Mouse (Mus musculus) cerebellum, adult 8-10 months (tissue): ENCODE measurements around the gene Orc2.

ENCODE experiments used
- DNase-seq: peaks from one replicate; pipeline ENCODE4 v3.0.0; 2022

Gene Orc2

DNA sequence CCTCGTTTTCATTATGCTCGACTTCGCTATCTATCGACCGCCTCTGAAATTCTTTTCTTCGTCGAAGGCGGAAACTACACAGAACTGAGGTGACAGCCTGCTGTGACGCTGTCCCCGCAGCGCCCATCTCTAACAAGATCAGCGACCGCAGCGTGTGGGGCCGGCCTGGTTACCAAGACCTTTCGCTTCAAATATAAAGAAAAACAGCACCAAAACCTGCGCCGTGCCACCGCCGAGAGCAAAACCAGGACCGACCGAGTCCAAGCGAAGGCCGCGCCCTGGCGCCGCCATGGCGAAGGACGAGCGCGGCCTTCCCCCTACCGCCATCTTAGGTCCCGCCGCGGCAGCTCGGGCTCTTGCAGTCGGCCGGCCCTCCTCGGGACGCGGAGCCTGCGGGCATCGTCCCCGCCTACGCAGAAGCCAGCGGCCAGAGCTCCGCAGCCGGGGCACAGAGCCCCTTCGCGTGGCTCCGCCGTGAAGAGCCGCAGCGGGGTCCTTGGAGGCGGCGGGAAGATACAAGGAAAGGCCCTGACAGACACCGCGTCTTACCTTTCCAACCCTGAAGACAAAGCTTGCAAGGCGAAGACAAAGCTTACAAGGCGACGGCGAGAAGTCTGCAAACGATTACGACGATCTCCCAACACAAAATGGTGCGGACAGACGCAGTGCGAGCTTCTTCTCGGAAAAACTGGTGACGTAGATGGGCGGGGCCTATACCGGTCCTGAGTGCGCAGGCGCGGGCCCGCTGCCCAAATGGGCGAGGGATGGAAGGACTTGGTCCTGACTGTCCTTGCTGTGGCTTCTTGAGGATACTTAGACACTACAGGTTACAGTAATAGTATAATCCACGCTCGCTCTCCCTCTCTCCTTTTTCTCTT, 81.3 kb downstream of the Orc2 start, which contains the start of gene Clk1:
Gene Clk1 (minus strand): TSS at position 696 of the 878 bp plus-strand sequence.
- peak; percentile 99 for DNase-seq

GRCm38 (mm10) chr1:58422879-58423278, 82.0 kb downstream of the Orc2 start:
- no peak for DNase-seq

GRCm38 (mm10) chr1:58420961-58421360, 83.9 kb downstream of the Orc2 start:
- peak; percentile 51 for DNase-seq

DNA sequence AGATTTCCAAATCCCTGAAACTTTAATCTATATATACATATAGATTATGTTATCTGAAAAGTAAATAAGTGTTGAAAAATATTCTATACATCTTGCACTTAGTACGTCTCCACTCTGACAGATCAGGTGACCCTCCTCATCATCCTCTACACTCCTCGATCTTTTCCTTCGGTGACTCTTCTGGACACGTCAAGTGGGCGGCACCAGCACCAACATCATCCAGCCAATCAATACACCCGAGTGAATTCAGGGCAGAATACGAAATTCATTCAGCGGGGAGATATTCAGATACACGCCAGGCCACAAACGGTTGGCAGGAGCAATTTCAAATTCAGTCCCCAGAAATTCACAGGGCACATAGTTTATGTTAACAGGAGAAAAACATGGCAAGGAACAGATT, 84.9 kb downstream of the Orc2 start:
- no peak for DNase-seq

DNA sequence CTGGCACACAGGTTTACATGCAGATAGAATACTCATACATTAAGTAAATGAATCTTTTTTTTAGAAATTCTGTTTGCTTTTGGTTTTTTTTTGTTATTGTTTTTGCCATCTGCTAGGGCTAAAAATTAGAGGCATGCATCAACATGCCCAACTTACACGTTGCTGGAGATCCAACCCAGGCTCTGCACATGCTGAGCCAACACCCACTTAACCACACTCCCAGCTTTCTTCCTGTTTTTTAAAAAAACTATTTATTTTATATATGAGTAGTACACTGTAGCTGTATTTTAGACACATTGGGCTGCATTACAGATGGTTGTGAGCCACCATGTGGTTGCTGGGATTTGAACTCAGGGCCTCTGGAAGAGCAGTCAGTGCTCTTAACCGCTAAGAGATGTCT, 88.9 kb downstream of the Orc2 start:
- DNase-seq, result no peak

DNA sequence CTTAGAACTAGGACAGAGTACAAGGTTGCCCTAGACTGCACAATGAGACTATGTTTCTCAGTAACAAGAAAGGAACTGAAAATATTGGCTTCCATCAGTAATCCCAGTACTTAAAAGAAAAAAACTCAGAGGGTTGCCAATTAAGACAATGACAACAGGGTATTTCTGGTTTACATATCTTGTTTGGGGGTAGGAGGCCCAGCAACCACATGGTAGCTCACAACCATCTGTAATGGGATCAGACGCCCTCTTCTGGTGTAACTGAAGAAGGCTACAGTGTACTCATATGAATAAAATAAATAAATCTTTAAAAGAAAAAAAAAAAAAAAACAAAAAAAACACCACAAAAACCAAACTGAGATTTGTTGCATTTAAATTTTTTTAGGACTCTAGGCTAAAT, 89.5 kb downstream of the Orc2 start:
- no peak for DNase-seq
